Mouse (Mus musculus): ENCODE measurements at regions not wholly inside any gene's neighbourhood (a gene's known extent, or its start where the extent isn't known, plus 50 kb on each side); places are given as distances from the start of the nearest gene placed in this dataset.

- DNase-seq (ENCODE audit: low read depth, low spot score): no peak
These were observed 215.6 kb upstream of the Tll1 start for GRCm38 (mm10) chr8:64421502-64422199.

GRCm38 (mm10) chr8:64412488-64413188 lies 206.6 kb upstream of the Tll1 start:
- DNase-seq (ENCODE audit: low read depth, low spot score): no peak

GRCm38 (mm10) chr8:64406775-64407490 lies 200.9 kb upstream of the Tll1 start:
- DNase-seq (ENCODE audit: low read depth, low spot score): no peak

- DNase-seq (ENCODE audit: low read depth, low spot score): no peak
These were observed 193.5 kb upstream of the Tll1 start for GRCm38 (mm10) chr8:64399554-64399953.

GRCm38 (mm10) chr8:64397876-64398275 lies 191.8 kb upstream of the Tll1 start:
- peak; percentile 50 for DNase-seq (ENCODE audit: low read depth, low spot score)

- DNase-seq (ENCODE audit: low read depth, low spot score): no peak
These were observed 189.7 kb upstream of the Tll1 start for GRCm38 (mm10) chr8:64395816-64396215.

GRCm38 (mm10) chr8:64389488-64389887 lies 183.4 kb upstream of the Tll1 start:
- no peak for DNase-seq (ENCODE audit: low read depth, low spot score)

GRCm38 (mm10) chr8:64388299-64388698 lies 182.2 kb upstream of the Tll1 start:
- DNase-seq (ENCODE audit: low read depth, low spot score): no peak

GRCm38 (mm10) chr8:64379732-64380349 lies 173.8 kb upstream of the Tll1 start:
- DNase-seq (ENCODE audit: low read depth, low spot score): no peak

GRCm38 (mm10) chr8:64377830-64378229 lies 171.8 kb upstream of the Tll1 start:
- DNase-seq (ENCODE audit: low read depth, low spot score): no peak

GRCm38 (mm10) chr8:64375509-64375908 lies 169.4 kb upstream of the Tll1 start:
- no peak for DNase-seq (ENCODE audit: low read depth, low spot score)

GRCm38 (mm10) chr8:64374980-64375379 lies 168.9 kb upstream of the Tll1 start:
- no peak for DNase-seq (ENCODE audit: low read depth, low spot score)

GRCm38 (mm10) chr8:64369973-64370372 lies 163.9 kb upstream of the Tll1 start:
- no peak for DNase-seq (ENCODE audit: low read depth, low spot score)

- DNase-seq (ENCODE audit: low read depth, low spot score): no peak
These were observed 161.8 kb upstream of the Tll1 start for GRCm38 (mm10) chr8:64367906-64368305.

- no peak for DNase-seq (ENCODE audit: low read depth, low spot score)
These were observed 160.8 kb upstream of the Tll1 start for GRCm38 (mm10) chr8:64366974-64367266.

- no peak for DNase-seq (ENCODE audit: low read depth, low spot score)
These were observed 160.3 kb upstream of the Tll1 start for GRCm38 (mm10) chr8:64366226-64366973.

- DNase-seq (ENCODE audit: low read depth, low spot score): no peak
These were observed 151.0 kb upstream of the Tll1 start for GRCm38 (mm10) chr8:64357092-64357491.

- DNase-seq (ENCODE audit: low read depth, low spot score): no peak
These were observed 142.1 kb upstream of the Tll1 start for GRCm38 (mm10) chr8:64348082-64348646.

GRCm38 (mm10) chr8:64347490-64347889 lies 141.4 kb upstream of the Tll1 start:
- no peak for DNase-seq (ENCODE audit: low read depth, low spot score)

GRCm38 (mm10) chr8:64346428-64346827 lies 140.4 kb upstream of the Tll1 start:
- DNase-seq (ENCODE audit: low read depth, low spot score): no peak

GRCm38 (mm10) chr8:64344933-64345332 lies 138.9 kb upstream of the Tll1 start:
- no peak for DNase-seq (ENCODE audit: low read depth, low spot score)

Measured in forelimb bud, embryonic 11.5 days (tissue).